Mouse (Mus musculus): ENCODE results near the gene Zfp523. TPM values are rescaled to one million over a fixed set of nuclear protein-coding genes. Genes with fewer than 3 reads are reported as not detected.

Gene Zfp523
- 10 to 100 TPM; 16.6 to 17.0 TPM for total RNA-seq (2021)
- long read RNA-seq, experiment 1, transcript Zfp523-202 (14 exons, 2,864 nt): major isoform, 25 of 36 reads
- long read RNA-seq, experiment 1, partial matches to known transcripts: 6 of 36 reads
- long read RNA-seq, experiment 1, other reads (novel, unspliced or antisense): 4 of 36 reads
- long read RNA-seq, experiment 2, transcript Zfp523-202 (14 exons, 2,864 nt): major isoform, 27 of 42 reads
- long read RNA-seq, experiment 2, partial matches to known transcripts: 8 of 42 reads
- long read RNA-seq, experiment 2, other reads (novel, unspliced or antisense): 6 of 42 reads

GRCm38 (mm10) chr17:28176775-28177539, at the start of gene Zfp523:
Gene Zfp523, plus strand, starts transcription at chr17:28177129.
- intact Hi-C loops (cut with DNase I): no loop called here
- DNase-seq: peak; percentile 92 to 94

DNA sequence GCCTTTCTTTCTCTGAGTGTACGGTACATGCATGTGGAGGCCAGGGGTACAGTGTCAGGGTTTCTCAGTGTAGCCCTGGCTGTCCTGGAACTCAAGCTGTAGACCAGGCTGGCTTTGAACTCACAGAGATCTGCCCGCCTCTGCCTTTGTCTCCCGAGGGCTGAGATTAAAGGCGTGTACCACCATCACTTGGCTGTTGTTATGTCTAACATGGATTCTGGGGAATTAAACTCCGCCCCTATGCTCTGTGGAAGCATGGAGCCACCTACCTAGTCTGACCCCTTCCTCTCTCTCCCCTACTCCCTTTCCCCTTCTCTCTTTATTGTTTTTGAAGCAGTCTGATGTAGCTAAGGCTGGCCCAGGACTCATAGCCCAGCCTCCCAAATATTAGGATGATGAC, 47.1 kb upstream of the Zfp523 start:
- intact Hi-C loops (cut with DNase I): no loop called here
- DNase-seq: no peak

DNA sequence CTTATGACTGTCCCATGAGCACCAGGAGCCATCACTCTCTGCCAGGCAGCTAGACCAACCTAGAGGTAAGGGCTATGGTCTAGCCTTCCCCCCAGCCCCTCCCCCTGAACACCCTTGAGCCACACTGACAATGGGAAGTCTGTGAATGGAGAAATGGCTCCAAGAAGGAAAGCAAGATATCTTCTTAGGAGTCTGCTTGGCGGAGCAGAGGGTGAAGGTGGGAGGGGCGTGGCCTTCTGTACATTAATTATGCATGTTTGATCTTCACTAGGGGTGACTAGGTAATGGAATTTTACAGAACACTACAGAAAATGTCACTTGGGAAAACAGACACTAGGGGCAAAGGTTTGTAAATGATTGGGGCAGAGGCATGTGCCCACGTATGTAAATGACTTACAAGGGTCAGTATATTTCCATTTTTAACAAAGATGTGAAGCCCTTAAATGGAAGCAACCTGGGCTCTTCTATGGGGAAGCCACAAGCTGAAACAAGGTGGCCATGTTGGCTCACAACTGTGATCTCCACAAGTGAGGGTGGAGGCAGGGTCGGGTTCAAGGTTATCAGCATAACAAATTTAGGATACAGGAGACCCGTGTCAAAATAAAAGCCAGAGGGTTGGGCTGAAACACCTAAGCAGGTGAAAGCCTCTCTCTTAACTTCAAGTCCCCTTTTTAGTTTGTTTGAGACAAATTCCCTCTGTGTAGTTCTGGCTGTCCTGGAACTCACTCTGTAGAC, 46.4 kb upstream of the Zfp523 start:
- no peak for DNase-seq
- intact Hi-C loops (cut with DNase I): no loop called here

DNA sequence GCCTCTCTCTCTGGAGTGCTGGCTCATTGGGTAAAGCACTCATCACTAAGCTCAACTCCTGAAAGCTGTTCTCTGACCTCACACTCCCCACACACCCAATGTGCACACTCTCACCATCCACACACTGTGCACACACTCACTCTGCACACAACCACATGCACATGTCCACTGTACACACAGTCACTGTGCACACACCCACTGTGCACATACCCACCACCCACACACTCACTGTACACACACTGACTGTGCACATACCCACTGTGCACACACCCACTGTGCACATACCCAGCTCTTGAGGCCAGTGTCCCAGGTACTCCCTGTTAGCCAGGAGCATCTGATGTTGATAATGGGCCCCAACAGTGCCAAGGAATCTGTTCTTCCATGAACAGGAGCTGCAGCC, 45.8 kb upstream of the Zfp523 start:
- DNase-seq: no peak
- intact Hi-C loops (cut with DNase I): no loop called here

GRCm38 (mm10) chr17:28133193-28133592, 43.7 kb upstream of the Zfp523 start:
- DNase-seq: peak; percentile 64 to 82
- intact Hi-C loops (cut with DNase I): loop anchor here (1.0 kb wide), 1 partner anchor 48 kb away; no protein-coding TSS in a partner anchor

- DNase-seq: no peak
- intact Hi-C loops (cut with DNase I): no loop called here
These were observed 41.4 kb upstream of the Zfp523 start for GRCm38 (mm10) chr17:28135496-28135895.

GRCm38 (mm10) chr17:28136266-28136665, 40.7 kb upstream of the Zfp523 start:
- DNase-seq: no peak
- intact Hi-C loops (cut with DNase I): no loop called here

GRCm38 (mm10) chr17:28138013-28138412, 38.9 kb upstream of the Zfp523 start:
- intact Hi-C loops (cut with DNase I): no loop called here
- DNase-seq: no peak

GRCm38 (mm10) chr17:28138685-28139084, 38.2 kb upstream of the Zfp523 start:
- no peak for DNase-seq
- intact Hi-C loops (cut with DNase I): no loop called here

DNA sequence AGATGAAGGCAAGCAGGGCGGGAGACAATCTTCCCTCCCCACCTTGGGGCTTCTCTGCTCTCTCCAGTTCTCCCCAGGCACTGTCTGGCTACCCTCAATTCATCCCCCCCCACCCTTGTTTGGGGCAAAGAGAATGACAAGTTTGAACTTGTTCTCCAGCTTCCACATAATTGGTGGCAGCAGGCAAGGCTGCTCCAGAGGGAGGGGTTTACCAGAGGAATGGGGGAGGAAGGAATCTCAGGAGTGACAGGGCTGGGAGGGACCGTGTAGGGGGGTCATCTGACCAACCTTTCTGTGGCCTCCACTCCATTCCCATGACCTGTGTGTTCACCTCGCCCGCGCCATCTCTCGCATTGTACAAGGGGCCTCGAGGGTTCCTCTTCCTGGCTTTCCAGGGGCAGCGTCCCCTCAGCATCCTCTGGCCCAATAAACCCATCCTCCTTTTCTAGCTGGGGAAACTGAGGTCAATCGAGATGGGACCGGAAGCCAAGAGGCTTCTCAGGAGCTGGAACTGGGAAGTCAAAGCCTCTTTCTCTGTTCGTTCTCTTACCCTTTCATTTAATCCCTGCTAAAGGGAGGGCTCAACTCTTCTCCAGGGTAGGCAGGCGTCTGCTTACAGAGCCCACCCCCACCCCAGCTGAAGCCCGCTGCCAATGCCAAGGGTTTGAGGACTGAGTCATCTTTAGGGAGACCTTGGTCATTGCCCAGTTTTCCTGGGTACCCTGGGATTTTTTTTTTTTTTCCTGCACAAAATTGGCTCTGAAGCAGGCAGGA, 36.3 kb upstream of the Zfp523 start:
- intact Hi-C loops (cut with DNase I): no loop called here
- DNase-seq: no peak

DNA sequence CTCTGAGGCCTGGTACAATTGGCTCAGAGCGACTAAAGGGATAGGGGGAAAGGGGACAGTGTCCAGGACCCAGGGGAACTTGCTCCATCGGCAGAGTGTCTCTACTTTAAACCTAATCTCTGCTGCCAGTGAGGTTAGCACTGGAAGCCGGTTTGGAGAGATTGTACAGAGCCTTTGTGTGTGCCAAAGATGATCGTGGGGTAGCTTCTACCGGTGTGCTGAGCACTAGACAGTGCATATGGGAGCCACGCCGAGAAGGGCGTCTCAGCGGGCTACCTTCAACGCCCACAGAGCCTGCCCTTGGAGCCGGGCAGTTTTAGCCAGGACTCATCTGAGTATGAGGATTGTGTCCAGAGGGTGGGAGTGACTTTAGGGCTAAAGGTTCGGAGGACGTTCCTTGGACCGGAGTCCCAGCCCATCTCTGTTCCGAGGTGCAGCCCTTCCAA, 35.7 kb upstream of the Zfp523 start:
- DNase-seq: no peak
- intact Hi-C loops (cut with DNase I): no loop called here

DNA sequence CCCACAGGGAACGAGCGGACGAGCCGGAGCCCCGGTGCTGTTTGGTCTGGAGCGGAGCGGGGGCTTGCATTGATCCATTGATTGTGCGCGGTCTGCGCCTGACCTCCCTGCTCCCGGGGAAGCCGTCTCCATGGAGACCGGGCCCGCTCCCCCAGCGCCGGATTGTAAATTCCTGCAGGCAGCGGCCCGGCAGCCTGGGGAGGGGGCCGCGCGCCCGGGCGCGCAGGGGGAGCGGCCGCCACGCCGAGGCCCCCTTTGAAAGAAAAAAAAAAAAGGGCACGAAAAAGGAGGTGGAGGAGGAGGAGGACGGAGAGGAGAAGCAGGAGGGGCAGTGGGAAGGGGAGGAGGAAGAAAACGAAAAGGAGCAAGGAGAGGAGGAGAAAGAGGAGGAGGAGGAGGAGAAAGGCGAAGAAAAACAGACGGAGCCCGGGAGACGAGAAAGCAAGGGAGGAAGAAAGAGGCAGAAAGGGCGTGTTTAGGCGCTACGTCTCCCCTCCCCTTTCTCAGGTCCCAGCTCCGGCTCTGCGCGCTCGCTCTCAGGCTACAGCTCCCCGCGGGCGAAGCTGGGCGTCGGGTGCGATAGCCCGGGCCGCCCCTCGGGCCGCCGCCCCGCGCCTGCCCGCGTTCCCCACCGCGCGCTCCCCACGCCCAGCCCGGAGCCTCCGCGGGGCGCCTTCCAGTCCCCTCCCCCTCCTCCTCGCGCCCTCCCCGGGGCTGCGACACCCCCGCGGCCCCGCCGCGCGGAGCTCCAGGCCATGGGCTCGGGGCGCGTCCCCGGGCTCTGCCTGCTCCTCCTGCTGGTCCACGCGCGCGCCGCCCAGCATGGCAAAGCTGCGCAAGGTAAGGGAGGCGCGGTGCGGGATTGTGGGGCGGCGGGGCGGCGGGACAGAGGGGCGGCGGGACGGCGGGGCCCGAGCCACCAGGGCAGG, 34.9 kb upstream of the Zfp523 start, which contains the start of gene Scube3:
Scube3 (plus strand) TSS at position 371 of the 929 bp plus-strand sequence.
- intact Hi-C loops (cut with DNase I): no loop called here
- peak; percentile 18 to 26 for DNase-seq

GRCm38 (mm10) chr17:28142700-28143610, 34.0 kb upstream of the Zfp523 start:
- no peak for DNase-seq
- intact Hi-C loops (cut with DNase I): no loop called here

DNA sequence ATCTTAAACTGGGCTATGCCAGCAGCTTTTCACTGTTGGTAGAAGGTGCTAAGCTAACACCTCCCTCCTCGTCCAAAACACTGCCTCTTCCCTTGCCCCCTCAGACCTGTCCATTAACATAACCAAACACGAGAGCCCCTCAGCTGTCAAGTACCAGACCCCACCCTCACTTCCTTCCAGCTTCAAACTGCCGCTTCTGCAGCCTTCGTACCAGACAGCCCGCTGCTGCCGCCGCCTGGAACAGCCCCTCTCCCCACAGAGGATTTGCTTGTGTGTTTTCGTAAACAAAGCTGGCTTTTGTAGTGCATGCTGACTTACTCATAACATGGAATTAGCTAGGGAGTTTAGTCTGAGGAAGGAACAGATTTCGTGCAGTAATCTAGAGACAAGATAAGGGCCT, 33.2 kb upstream of the Zfp523 start:
- no peak for DNase-seq
- intact Hi-C loops (cut with DNase I): no loop called here

DNA sequence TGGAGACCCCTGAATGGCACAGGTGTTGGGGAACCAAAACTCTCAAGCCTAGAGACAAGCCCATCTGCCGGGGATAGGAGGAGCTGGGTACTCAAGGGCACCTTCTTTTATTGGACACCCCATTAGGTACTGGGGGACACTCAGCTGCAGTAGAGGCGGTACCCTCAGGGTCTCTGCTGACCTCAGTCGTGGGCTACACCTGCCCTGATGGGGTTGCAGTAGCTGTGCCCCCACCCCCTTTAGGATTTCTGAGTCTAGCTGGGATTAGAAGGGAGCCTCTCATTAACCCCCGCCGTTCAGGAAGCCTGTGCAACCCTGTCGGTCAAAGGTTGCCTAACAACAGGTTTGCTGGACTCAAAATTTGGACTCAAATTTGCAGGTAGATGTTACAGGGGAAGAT, 32.7 kb upstream of the Zfp523 start:
- intact Hi-C loops (cut with DNase I): no loop called here

DNA sequence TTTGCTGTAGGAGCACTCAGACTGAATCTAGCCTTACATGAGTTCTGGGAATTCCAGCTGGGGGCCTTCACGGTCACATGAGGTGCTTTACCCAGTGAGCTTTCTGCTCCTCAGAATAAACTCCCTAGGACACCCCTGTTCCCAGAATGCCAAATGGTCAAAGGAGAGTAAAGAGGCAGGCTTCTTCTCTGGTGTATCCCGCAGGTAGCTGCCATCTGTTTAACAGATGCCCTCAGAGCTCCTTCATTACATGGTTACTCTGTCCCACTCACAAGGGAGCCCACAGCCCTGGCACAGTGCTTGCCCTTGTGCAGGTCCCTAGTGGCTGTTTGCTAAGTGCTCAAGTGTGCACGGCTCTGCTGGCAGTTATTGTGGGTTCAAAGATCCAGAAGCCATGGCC, 28.6 kb upstream of the Zfp523 start:
- DNase-seq: no peak
- intact Hi-C loops (cut with DNase I): no loop called here

More for the DNA sequence above, 32.7 kb upstream of the Zfp523 start:
- no peak for DNase-seq

GRCm38 (mm10) chr17:28149734-28150133, 27.2 kb upstream of the Zfp523 start:
- intact Hi-C loops (cut with DNase I): no loop called here
- DNase-seq: no peak

DNA sequence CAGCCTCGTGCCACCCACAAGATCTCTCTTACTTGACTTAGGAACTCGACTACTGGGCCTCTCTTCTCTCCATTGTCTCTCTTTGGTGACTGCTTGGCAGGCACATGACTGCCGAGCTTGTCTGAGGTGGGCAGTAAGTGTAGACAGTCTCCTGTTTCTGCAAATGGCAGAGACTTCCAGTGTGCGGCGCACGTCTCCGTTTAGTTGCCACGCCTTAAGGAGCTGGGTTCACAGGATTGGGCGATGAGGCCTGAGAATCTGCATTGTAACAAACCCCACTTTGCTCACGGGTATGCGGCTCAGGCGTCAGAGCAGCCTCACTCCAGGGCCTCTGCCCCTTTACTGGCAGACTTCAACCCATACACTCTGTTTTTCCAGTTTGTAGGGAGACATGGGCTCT, 26.5 kb upstream of the Zfp523 start:
- DNase-seq: no peak
- intact Hi-C loops (cut with DNase I): no loop called here

Measured in heart, postnatal 14 days (tissue).